Mouse (Mus musculus) erythroblast, embryonic 14.5 days (primary cell): ENCODE data around the gene Lipc. TPM values are rescaled to one million over a fixed set of nuclear protein-coding genes. Genes with fewer than 3 reads are reported as not detected.

Source experiments
- H3K27me3 ChIP-seq: 2 replicates; pipeline ENCODE4 v1.6.1; 2012; ENCODE audit warnings: inconsistent platforms; ENCODE audit not compliant: control insufficient read depth
- H3K36me3 ChIP-seq: 2 replicates; pipeline ENCODE4 v1.6.1; 2012; ENCODE audit warnings: mild to moderate bottlenecking, inconsistent platforms; ENCODE audit not compliant: control insufficient read depth
- H3K4me1 ChIP-seq: 2 replicates; pipeline ENCODE4 v1.6.1; 2012; ENCODE audit warnings: inconsistent platforms; ENCODE audit not compliant: control insufficient read depth
- H3K4me3 ChIP-seq: replicated peaks from 2 replicates; pipeline ENCODE3; 2012; ENCODE audit warnings: moderate library complexity, mild to moderate bottlenecking, inconsistent platforms
- H3K9me3 ChIP-seq: 2 replicates; pipeline ENCODE4 v1.6.1; 2012; ENCODE audit warnings: low read length, inconsistent platforms, mixed read lengths; ENCODE audit not compliant: control insufficient read depth
- GATA1 ChIP-seq: IDR thresholded peaks from 2 replicates; pipeline ENCODE4 v1.6.1; 2012; ENCODE audit warnings: low read length, inconsistent platforms, mixed read lengths
- TAL1 ChIP-seq: IDR thresholded peaks from 3 replicates; pipeline ENCODE4 v1.6.1; 2012; ENCODE audit warnings: low read length, inconsistent platforms, mixed read lengths
- polyA plus RNA-seq: library from polyadenylated mRNA; stranded (reverse); fragments of >175 nt; gene quantifications from 2 replicates; pipeline ENCODE4 v1.2.3, GENCODE M21; 2012

Gene Lipc
- polyA plus RNA-seq, 1 experiment: 0.02 TPM

GRCm38 (mm10) chr9:70834217-70834616 is 117.8 kb downstream of the Lipc start:
- Histone ChIP-seq H3K9me3 (no peaks in the 10 kb centered on the region), H3K4me1 (peaks cover 92% of the 10 kb centered on the region), H3K36me3 (peaks cover 24% of the 10 kb centered on the region), H3K4me3 (peak overlapping the region; percentile 53), H3K27me3 (no peaks in the 10 kb centered on the region)
- TF ChIP-seq TAL1: no peak
- TF ChIP-seq GATA1: no peak

GRCm38 (mm10) chr9:70833111-70833908 is 118.7 kb downstream of the Lipc start:
- TF ChIP-seq TAL1 (no peak), GATA1 (no peak)
- peaks cover 22% of the 10 kb centered on the region for H3K36me3 ChIP-seq
- no peaks in the 10 kb centered on the region for H3K9me3 ChIP-seq
- H3K4me1 ChIP-seq: peaks cover 85% of the 10 kb centered on the region
- H3K4me3 ChIP-seq: peak overlapping the region; percentile 27
- no peaks in the 10 kb centered on the region for H3K27me3 ChIP-seq

GRCm38 (mm10) chr9:70832231-70832630 is 119.8 kb downstream of the Lipc start:
- TF ChIP-seq GATA1 (no peak), TAL1 (no peak)
- Histone ChIP-seq H3K27me3 (no peaks in the 10 kb centered on the region), H3K9me3 (no peaks in the 10 kb centered on the region), H3K4me1 (peaks cover 75% of the 10 kb centered on the region), H3K36me3 (peaks cover 15% of the 10 kb centered on the region), H3K4me3 (no peak overlapping the region)

DNA sequence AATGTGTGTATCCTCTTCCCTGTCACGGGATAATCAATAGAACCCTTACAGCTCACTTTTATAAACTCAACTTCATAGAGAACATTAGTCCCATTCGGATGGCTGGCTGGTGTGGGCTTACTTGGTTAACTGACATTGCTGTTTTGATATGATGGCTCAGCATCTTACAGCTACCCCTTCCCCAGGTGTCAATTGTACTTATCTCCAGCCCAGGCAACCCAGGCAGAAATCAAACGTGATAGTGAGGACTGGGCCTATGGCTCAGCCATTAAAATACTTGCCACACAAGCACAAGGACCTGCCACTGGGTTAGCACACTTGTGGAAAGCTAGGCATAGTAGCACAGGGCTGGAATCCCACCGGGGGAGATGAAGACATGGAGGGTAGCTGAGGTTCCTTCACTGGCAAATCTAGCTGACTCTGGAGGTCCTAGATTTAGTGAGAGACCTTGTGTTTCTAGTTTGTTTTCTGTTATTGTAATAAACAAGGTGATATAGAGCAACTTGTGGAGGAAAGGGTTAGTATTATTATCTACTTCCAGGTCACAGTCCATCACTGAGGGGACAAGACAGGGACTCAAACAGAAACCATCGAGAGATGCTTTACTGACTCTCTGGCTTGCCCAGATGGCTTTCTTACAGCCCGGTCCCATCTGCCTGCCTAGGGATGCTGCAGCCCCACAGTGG is 121.0 kb downstream of the Lipc start:
- no peaks in the 10 kb centered on the region for H3K9me3 ChIP-seq
- H3K4me3 ChIP-seq: no peak overlapping the region
- peaks cover 62% of the 10 kb centered on the region for H3K4me1 ChIP-seq
- TF ChIP-seq TAL1 (no peak), GATA1 (no peak)
- H3K36me3 ChIP-seq: peaks cover 9% of the 10 kb centered on the region
- no peaks in the 10 kb centered on the region for H3K27me3 ChIP-seq

DNA sequence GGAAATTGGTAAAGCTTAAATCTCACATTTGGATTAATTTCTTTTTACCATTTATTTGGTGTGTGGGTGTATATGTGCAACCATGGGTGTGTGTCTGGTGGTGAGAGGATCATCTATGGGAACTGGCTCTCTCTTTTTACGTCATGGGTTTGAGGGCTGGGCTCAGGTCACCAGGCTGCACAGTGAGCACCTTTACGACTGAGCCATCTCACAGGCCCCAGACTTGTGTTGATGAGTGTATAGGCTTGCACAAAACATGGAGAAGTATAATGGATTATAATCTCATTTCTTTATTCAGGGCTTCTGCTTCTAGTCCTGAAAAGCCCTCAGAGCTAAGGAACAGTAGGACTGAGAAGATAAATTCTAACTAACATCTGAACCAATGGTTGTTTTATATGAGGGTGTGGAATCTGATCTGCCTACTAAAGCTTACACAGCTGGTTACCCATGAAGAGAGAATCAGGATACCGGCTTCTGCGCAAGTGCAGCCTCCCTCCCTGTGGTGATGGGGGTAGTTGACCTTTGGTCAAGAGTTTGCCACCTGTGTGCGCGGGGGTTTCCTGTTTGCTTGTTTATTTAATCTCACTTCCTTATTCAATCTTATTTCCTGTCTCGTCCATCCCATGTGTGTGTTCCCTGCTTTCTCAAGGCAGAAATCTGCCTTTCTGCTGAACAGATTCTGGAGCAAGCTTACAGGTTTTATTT is 122.1 kb downstream of the Lipc start:
- peaks cover 52% of the 10 kb centered on the region for H3K4me1 ChIP-seq
- no peak overlapping the region for H3K4me3 ChIP-seq
- peaks cover 9% of the 10 kb centered on the region for H3K36me3 ChIP-seq
- H3K27me3 ChIP-seq: no peaks in the 10 kb centered on the region
- TF ChIP-seq GATA1 (no peak), TAL1 (no peak)
- H3K9me3 ChIP-seq: no peaks in the 10 kb centered on the region

DNA sequence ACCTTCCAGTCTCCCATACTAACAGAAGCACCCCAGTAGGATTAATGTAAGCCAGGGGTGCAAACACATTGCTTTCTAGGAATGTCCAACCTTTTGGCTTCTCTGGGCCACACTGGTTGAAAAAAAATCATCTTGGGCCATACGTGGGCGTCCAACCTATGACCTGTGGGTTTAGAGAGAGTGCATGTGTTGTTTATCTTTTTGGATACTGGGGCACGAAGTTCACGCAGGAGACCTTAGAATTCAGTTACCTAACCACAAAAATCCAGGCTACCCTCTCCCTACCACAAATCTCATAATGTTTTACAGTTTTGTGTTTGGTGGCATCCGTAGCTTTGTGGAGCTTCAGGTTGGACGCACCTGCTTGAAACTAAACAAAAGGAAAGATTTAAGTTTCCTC is 124.1 kb downstream of the Lipc start:
- peaks cover 10% of the 10 kb centered on the region for H3K36me3 ChIP-seq
- peaks cover 47% of the 10 kb centered on the region for H3K4me1 ChIP-seq
- TF ChIP-seq GATA1 (no peak), TAL1 (no peak)
- peaks cover 3% of the 10 kb centered on the region for H3K9me3 ChIP-seq
- H3K27me3 ChIP-seq: no peaks in the 10 kb centered on the region
- no peak overlapping the region for H3K4me3 ChIP-seq

DNA sequence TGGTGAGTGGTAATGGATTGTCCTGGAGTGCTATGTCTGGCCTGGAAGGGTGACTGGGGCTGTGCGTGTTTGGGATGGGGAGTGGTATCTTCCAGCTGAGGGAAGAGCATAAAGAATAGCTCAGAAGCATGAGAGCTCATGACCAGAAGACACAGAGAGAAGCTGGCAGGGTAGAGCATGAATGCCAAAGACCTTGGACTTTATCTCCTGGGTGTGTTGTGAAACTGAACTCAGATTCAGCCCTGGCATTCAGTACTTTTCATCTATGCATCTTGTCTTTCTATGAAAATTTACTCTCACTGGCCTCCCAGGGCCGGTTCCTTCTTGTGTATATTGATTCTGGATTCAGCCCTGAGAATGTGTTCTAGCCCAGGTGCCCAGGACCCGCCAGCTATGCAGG is 127.9 kb downstream of the Lipc start:
- Histone ChIP-seq H3K9me3 (peaks cover 4% of the 10 kb centered on the region), H3K4me1 (peaks cover 32% of the 10 kb centered on the region), H3K36me3 (peaks cover 4% of the 10 kb centered on the region), H3K4me3 (no peak overlapping the region), H3K27me3 (no peaks in the 10 kb centered on the region)
- no peak for TF ChIP-seq TAL1
- no peak for TF ChIP-seq GATA1

DNA sequence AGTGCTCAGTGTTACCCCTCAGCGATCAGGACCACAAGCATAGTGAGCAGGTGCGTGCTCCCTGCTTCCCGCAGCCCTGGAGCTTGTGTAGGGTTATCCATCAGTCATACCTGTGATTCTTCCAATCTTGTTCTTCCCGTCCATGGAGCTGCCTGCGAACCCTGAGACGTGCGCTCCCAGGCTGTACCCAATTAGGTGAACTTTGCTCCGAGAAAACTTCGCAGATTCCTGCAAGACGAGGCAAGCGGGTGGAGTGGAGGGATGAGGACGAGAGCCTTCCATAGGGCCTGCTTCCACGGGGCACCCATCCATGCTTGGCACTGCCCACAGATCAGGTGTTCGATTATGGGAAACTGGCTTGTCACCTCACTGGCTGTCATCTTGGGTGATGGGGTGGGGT is 133.3 kb downstream of the Lipc start:
- H3K36me3 ChIP-seq: peaks cover 6% of the 10 kb centered on the region
- peaks cover 39% of the 10 kb centered on the region for H3K4me1 ChIP-seq
- no peak overlapping the region for H3K4me3 ChIP-seq
- TF ChIP-seq GATA1 (no peak), TAL1 (no peak)
- peaks cover 4% of the 10 kb centered on the region for H3K9me3 ChIP-seq
- no peaks in the 10 kb centered on the region for H3K27me3 ChIP-seq

DNA sequence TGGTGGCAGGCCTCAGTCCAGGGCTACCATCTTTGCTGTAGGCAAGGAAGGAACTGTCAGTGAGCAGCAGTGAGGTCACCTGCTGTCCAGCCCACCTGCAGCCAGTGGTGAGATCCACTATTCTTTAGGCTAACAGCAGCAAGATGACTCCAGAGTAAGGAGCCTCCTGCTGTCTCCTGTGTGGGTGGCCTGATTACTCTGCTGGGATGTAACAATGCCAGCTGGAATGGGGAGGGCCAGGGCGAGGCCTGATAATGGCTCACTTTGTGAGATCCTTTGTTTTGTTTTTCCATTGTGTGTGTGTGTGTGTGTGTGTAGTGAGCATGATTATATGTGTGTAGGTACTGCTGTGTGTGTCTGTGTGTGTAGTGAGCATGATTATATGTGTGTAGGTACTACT is 134.6 kb downstream of the Lipc start:
- Histone ChIP-seq H3K9me3 (no peaks in the 10 kb centered on the region), H3K36me3 (peaks cover 2% of the 10 kb centered on the region; the same call in 1 of the 2 replicates), H3K4me1 (peaks cover 38% of the 10 kb centered on the region), H3K27me3 (no peaks in the 10 kb centered on the region), H3K4me3 (no peak overlapping the region)
- no peak for TF ChIP-seq GATA1
- no peak for TF ChIP-seq TAL1
